Mouse (Mus musculus) MEL (cell line): ENCODE measurements around the gene Rwdd1. TPM values are rescaled to one million over a fixed set of nuclear protein-coding genes. Genes with fewer than 3 reads are reported as not detected.

Source experiments
- DNase-seq: peaks from one replicate; pipeline ENCODE4 v3.0.0; 2011; ENCODE audit warnings: low read depth, low spot score
- H3K27ac ChIP-seq: 2 replicates; pipeline ENCODE4 v1.5.1; 2012; ENCODE audit warnings: low read depth, mild to moderate bottlenecking, control low read depth, low read length, moderate library complexity; ENCODE audit not compliant: control insufficient read depth
- H3K27me3 ChIP-seq, 2 experiments: fragments of 150-350 bp in 1 of 2; sonication (generic) in 1 of 2; 2 replicates each; pipeline ENCODE4 v1.6.1; 2012; ENCODE audit warnings: low read length in 2 of 2, mild to moderate bottlenecking in 2 of 2, improper control_type of control experiment in 1 of 2, moderate library complexity in 1 of 2; ENCODE audit not compliant: insufficient read depth in 2 of 2, control insufficient read depth in 1 of 2
- H3K36me3 ChIP-seq, 2 experiments: 2 replicates each; pipeline ENCODE4 v1.6.1; 2012 to 2014; ENCODE audit warnings: low read length in 2 of 2, improper control_type of control experiment in 1 of 2, inconsistent platforms in 1 of 2, mild to moderate bottlenecking in 1 of 2; ENCODE audit not compliant: insufficient read depth in 2 of 2, control insufficient read depth in 1 of 2
- H3K4me1 ChIP-seq, 2 experiments: fragments of 150-350 bp in 1 of 2; sonication (generic) in 1 of 2; 2 replicates each; pipeline ENCODE4 v1.6.1; 2012; ENCODE audit warnings: low read length in 2 of 2, improper control_type of control experiment in 1 of 2, mild to moderate bottlenecking in 1 of 2; ENCODE audit not compliant: insufficient read depth in 2 of 2, control insufficient read depth in 1 of 2
- H3K4me3 ChIP-seq, 2 experiments: fragments of 150-350 bp in 1 of 2; sonication (generic) in 1 of 2; 2 replicates each; pipeline ENCODE4 v1.5.1; 2012; ENCODE audit warnings: low read depth in 2 of 2, low read length in 2 of 2, mild to moderate bottlenecking in 2 of 2, moderate library complexity in 2 of 2, control low read depth in 1 of 2, improper control_type of control experiment in 1 of 2; ENCODE audit not compliant: control insufficient read depth in 1 of 2, insufficient read depth in 1 of 2
- H3K79me2 ChIP-seq: 2 replicates; pipeline ENCODE4 v1.6.1; 2012; ENCODE audit warnings: mild to moderate bottlenecking, low read length, moderate library complexity; ENCODE audit not compliant: control insufficient read depth, poor library complexity, insufficient read depth
- H3K9ac ChIP-seq: 2 replicates; pipeline ENCODE4 v1.6.1; 2012; ENCODE audit warnings: low read depth, mild to moderate bottlenecking, control low read depth, low read length, moderate library complexity; ENCODE audit not compliant: control insufficient read depth, poor library complexity, severe bottlenecking
- H3K9me3 ChIP-seq: fragments of 150-350 bp; sonication (generic); replicated peaks from 2 replicates; pipeline ENCODE4 v1.6.1; 2012; ENCODE audit warnings: mild to moderate bottlenecking, low read length, improper control_type of control experiment, moderate library complexity; ENCODE audit not compliant: insufficient read depth
- CHD2 ChIP-seq: IDR thresholded peaks from 2 replicates; pipeline ENCODE4 v1.6.1; 2011; ENCODE audit warnings: low read length, improper control_type of control experiment
- CTCF ChIP-seq, 3 experiments: IDR thresholded peaks in 2 of 3; conservative IDR thresholded peaks in 1 of 3; 2 replicates each; pipeline ENCODE4 v1.5.1; 2011 to 2012; ENCODE audit warnings: low read length in 3 of 3, low read depth in 2 of 3, mild to moderate bottlenecking in 2 of 3, improper control_type of control experiment in 1 of 3, inconsistent platforms in 1 of 3, mixed read lengths in 1 of 3, moderate library complexity in 1 of 3; ENCODE audit not compliant: control insufficient read depth in 1 of 3, insufficient read depth in 1 of 3, poor library complexity in 1 of 3, severe bottlenecking in 1 of 3
- ELF1 ChIP-seq: IDR thresholded peaks from 2 replicates; pipeline ENCODE4 v1.6.1; 2014; ENCODE audit warnings: low read depth, mild to moderate bottlenecking, inconsistent platforms, low read length, improper control_type of control experiment, moderate library complexity
- ETS1 ChIP-seq: IDR thresholded peaks from 2 replicates; pipeline ENCODE4 v1.6.1; 2012; ENCODE audit warnings: low read depth, mild to moderate bottlenecking, inconsistent platforms, low read length, improper control_type of control experiment, moderate library complexity
- HCFC1 ChIP-seq: IDR thresholded peaks from 2 replicates; pipeline ENCODE4 v1.6.1; 2012; ENCODE audit warnings: low read depth, mild to moderate bottlenecking, inconsistent platforms, low read length, improper control_type of control experiment, moderate library complexity
- KAT2A ChIP-seq: conservative IDR thresholded peaks from 2 replicates; pipeline ENCODE4 v1.6.1; 2012; ENCODE audit warnings: low read depth, low read length, improper control_type of control experiment, inconsistent platforms
- MAFK ChIP-seq: IDR thresholded peaks from 2 replicates; pipeline ENCODE4 v1.6.1; 2011; ENCODE audit warnings: low read depth, mild to moderate bottlenecking, low read length, improper control_type of control experiment, borderline replicate concordance
- MAX ChIP-seq: IDR thresholded peaks from 2 replicates; pipeline ENCODE4 v1.6.1; 2011; ENCODE audit warnings: low read length, improper control_type of control experiment
- MAZ ChIP-seq: IDR thresholded peaks from 2 replicates; pipeline ENCODE4 v1.6.1; 2012; ENCODE audit warnings: low read depth, mild to moderate bottlenecking, inconsistent platforms, low read length, improper control_type of control experiment
- MEF2A ChIP-seq: IDR thresholded peaks from 2 replicates; pipeline ENCODE4 v1.6.1; 2014; ENCODE audit warnings: low read depth, mild to moderate bottlenecking, inconsistent platforms, low read length, improper control_type of control experiment; ENCODE audit not compliant: poor library complexity, insufficient replicate concordance, severe bottlenecking; ENCODE audit errors: extremely low read depth
- MXI1 ChIP-seq: IDR thresholded peaks from 2 replicates; pipeline ENCODE4 v1.6.1; 2011; ENCODE audit warnings: mild to moderate bottlenecking, low read depth, low read length, improper control_type of control experiment
- MYC ChIP-seq: IDR thresholded peaks from 2 replicates; pipeline ENCODE4 v1.6.1; 2011; ENCODE audit warnings: low read depth, mild to moderate bottlenecking, low read length, improper control_type of control experiment, moderate library complexity
- NELFE ChIP-seq: IDR thresholded peaks from 2 replicates; pipeline ENCODE4 v1.6.1; 2011; ENCODE audit warnings: low read depth, low read length, improper control_type of control experiment
- NRF1 ChIP-seq: IDR thresholded peaks from 2 replicates; pipeline ENCODE4 v1.6.1; 2014; ENCODE audit warnings: low read depth, mild to moderate bottlenecking, inconsistent platforms, low read length, improper control_type of control experiment, moderate library complexity; ENCODE audit not compliant: poor library complexity, insufficient read depth, severe bottlenecking
- POLR2A ChIP-seq, 2 experiments: IDR thresholded peaks; 2 replicates each; pipeline ENCODE4 v1.6.1; 2011 to 2012; ENCODE audit warnings: low read length in 2 of 2, mild to moderate bottlenecking in 2 of 2, control low read depth in 1 of 2, improper control_type of control experiment in 1 of 2, low read depth in 1 of 2, moderate library complexity in 1 of 2; ENCODE audit not compliant: control insufficient read depth in 1 of 2, insufficient read depth in 1 of 2, poor library complexity in 1 of 2
- POLR2AphosphoS2 ChIP-seq: IDR thresholded peaks from 2 replicates; pipeline ENCODE4 v1.6.1; 2011; ENCODE audit warnings: low read length, improper control_type of control experiment
- SIN3A ChIP-seq: IDR thresholded peaks from 2 replicates; pipeline ENCODE4 v1.6.1; 2012; ENCODE audit warnings: low read length, improper control_type of control experiment, inconsistent platforms
- TAL1 ChIP-seq: IDR thresholded peaks from 2 replicates; pipeline ENCODE4 v1.6.1; 2012; ENCODE audit warnings: mild to moderate bottlenecking, inconsistent platforms, low read length, moderate library complexity, mixed read lengths
- TBP ChIP-seq: IDR thresholded peaks from 2 replicates; pipeline ENCODE4 v1.8.0; 2011; ENCODE audit warnings: low read depth, low read length, improper control_type of control experiment
- TCF12 ChIP-seq: IDR thresholded peaks from 2 replicates; pipeline ENCODE4 v1.6.1; 2014; ENCODE audit warnings: low read depth, mild to moderate bottlenecking, inconsistent platforms, low read length, improper control_type of control experiment, moderate library complexity
- UBTF ChIP-seq: IDR thresholded peaks from 2 replicates; pipeline ENCODE4 v1.6.1; 2012; ENCODE audit warnings: low read depth, mild to moderate bottlenecking, inconsistent platforms, low read length, improper control_type of control experiment, moderate library complexity, borderline replicate concordance; ENCODE audit not compliant: insufficient read depth
- USF1 ChIP-seq: IDR thresholded peaks from 2 replicates; pipeline ENCODE4 v1.6.1; 2014; ENCODE audit warnings: low read depth, mild to moderate bottlenecking, inconsistent platforms, low read length, improper control_type of control experiment, moderate library complexity
- ZMIZ1 ChIP-seq: IDR thresholded peaks from 2 replicates; pipeline ENCODE4 v1.6.1; 2012; ENCODE audit warnings: low read depth, mild to moderate bottlenecking, inconsistent platforms, low read length, improper control_type of control experiment, moderate library complexity
- polyA plus RNA-seq, 2 experiments: library from polyadenylated mRNA; stranded (reverse) in 1 of 2; unstranded in 1 of 2; fragments of >175 nt in 1 of 2; fragments of >200 nt in 1 of 2; gene quantifications; 2 replicates each; pipeline versions ENCODE4 v1.2.1 to v1.2.4; 2012; ENCODE audit warnings: low replicate concordance in 2 of 2, low read depth in 1 of 2; ENCODE audit not compliant: insufficient read length in 2 of 2, insufficient read depth in 1 of 2, missing spikeins in 1 of 2
- total RNA-seq: library from RNA; depleted of rRNA; stranded (reverse); fragments of 300-350 nt; gene quantifications from 2 replicates; pipeline ENCODE4 v1.2.3, GENCODE M21; 2012; rRNA removed

Rwdd1 gene
- 137 and 157 TPM in 2 replicates for total RNA-seq
- 100 to 1,000 TPM in 1 of 2 experiments, not detected in 1; 114 TPM for polyA plus RNA-seq

- Histone ChIP-seq H3K9me3 (no peaks in the 10 kb centered on the region), H3K36me3 (peaks cover 0 to 18% of the 10 kb centered on the region in 2 experiments; a peak in 3 of 4 replicates), H3K4me1 (peaks cover 2 to 12% of the 10 kb centered on the region in 2 experiments), H3K27ac (peak within 1 kb of the TSS; percentile 93), H3K4me3 (peak within 1 kb of the TSS; percentile 80 to 96), H3K9ac (peak within 1 kb of the TSS; percentile 87), H3K27me3 (no peaks in the 10 kb centered on the region; a peak in 1 of 4 replicates), H3K79me2 (peaks cover 29% of the 10 kb centered on the region)
- peak; percentile 97 for DNase-seq
- peak; percentile 95 for TF ChIP-seq SIN3A
- 0 out of 2 replicates have a peak, but pooled peaks have one; percentile 25 for TF ChIP-seq ZMIZ1
- TF ChIP-seq MAFK = no peak
- peak; percentile 81 for TF ChIP-seq MYC
- TF ChIP-seq MXI1 = peak; percentile 98
- TF ChIP-seq POLR2A (IDR thresholded peaks at IDR 0.05; ENCODE audit: control insufficient read depth in 1 of 2, insufficient read depth in 1 of 2, low read depth in 1 of 2, low read length in 2 of 2, poor library complexity in 1 of 2) = peak; percentile 72 to 93
- TF ChIP-seq TCF12 = peak; percentile 83
- TF ChIP-seq MAZ = peak; percentile 82; the same call in 1 of the 2 replicates
- TF ChIP-seq ETS1 = peak; percentile 7; the same call in 1 of the 2 replicates
- TF ChIP-seq TAL1 = no peak
- no peak; the same call in 1 of the 2 replicates for TF ChIP-seq POLR2AphosphoS2
- peak; percentile 11; the same call in 1 of the 2 replicates for TF ChIP-seq CHD2
- TF ChIP-seq USF1 = no peak
- TF ChIP-seq MAX = peak; percentile 76
- peak; percentile 85 for TF ChIP-seq TBP
- no peak for TF ChIP-seq MEF2A
- TF ChIP-seq NRF1 = peak; percentile 82
- TF ChIP-seq KAT2A = peak; percentile 46; the same call in 1 of the 2 replicates
- TF ChIP-seq HCFC1 = peak; percentile 90
- peak in 1 of 3 experiments; percentile 4; a peak in 2 of 6 replicates for TF ChIP-seq CTCF (IDR thresholded peaks at IDR 0.05 in 2 of 3, conservative IDR thresholded peaks at IDR 0.05 in 1 of 3; ENCODE audit: control insufficient read depth in 1 of 3, insufficient read depth in 1 of 3, low read depth in 2 of 3, low read length in 3 of 3, poor library complexity in 1 of 3, severe bottlenecking in 1 of 3)
- peak; percentile 91 for TF ChIP-seq ELF1
- peak; percentile 47; the same call in 1 of the 2 replicates for TF ChIP-seq UBTF
- peak; percentile 81 for TF ChIP-seq NELFE
These were observed at the start of gene Rwdd1 for GRCm38 (mm10) chr10:34019302-34020075. TSS of gene Rwdd1 (minus strand) at chr10:34019624.
